Mouse (Mus musculus) thymus, adult 2 months (tissue): ENCODE measurements around the gene Ppp4r1. TPM values are rescaled to one million over a fixed set of nuclear protein-coding genes. Genes with fewer than 3 reads are reported as not detected.

ENCODE experiments used
- DNase-seq: peaks from one replicate; pipeline ENCODE4 v3.0.0; 2021
- H3K27ac ChIP-seq: fragments of 200-500 bp; 2 replicates; pipeline ENCODE4 v1.5.1; 2012; ENCODE audit warnings: low read length, control low read depth; ENCODE audit not compliant: control insufficient read depth, insufficient read depth
- H3K27me3 ChIP-seq: fragments of 200-500 bp; 2 replicates; pipeline ENCODE4 v1.6.1; 2012; ENCODE audit warnings: mild to moderate bottlenecking, low read length, moderate library complexity, mixed read lengths; ENCODE audit not compliant: control insufficient read depth, insufficient read depth
- H3K36me3 ChIP-seq: fragments of 200-500 bp; 2 replicates; pipeline ENCODE4 v1.6.1; 2012; ENCODE audit warnings: mild to moderate bottlenecking, low read length, moderate library complexity; ENCODE audit not compliant: control insufficient read depth, insufficient read depth
- H3K4me1 ChIP-seq: fragments of 200-500 bp; replicated peaks from 2 replicates; pipeline ENCODE4 v1.6.1; 2012; ENCODE audit warnings: low read length; ENCODE audit not compliant: control insufficient read depth, insufficient read depth
- H3K4me3 ChIP-seq: fragments of 200-500 bp; 2 replicates; pipeline ENCODE4 v1.5.1; 2012; ENCODE audit warnings: mild to moderate bottlenecking, low read length, control low read depth, moderate library complexity; ENCODE audit not compliant: control insufficient read depth, insufficient read depth
- CTCF ChIP-seq: fragments of 200-500 bp; IDR thresholded peaks from 2 replicates; pipeline ENCODE4 v1.5.1; 2012; ENCODE audit warnings: mild to moderate bottlenecking, control low read depth, low read length, moderate library complexity, borderline replicate concordance; ENCODE audit not compliant: control insufficient read depth, poor library complexity, insufficient read depth; ENCODE audit errors: extremely low read depth
- POLR2A ChIP-seq: fragments of 200-500 bp; IDR thresholded peaks from 2 replicates; pipeline ENCODE4 v1.6.1; 2012; ENCODE audit warnings: mild to moderate bottlenecking, low read length, control low read depth, moderate library complexity; ENCODE audit not compliant: control insufficient read depth, poor library complexity, insufficient read depth; ENCODE audit errors: extremely low read depth
- WGBS: fragments of 180-500 bp; shearing (Covaris S2); methylation state at CpG from one replicate; pipeline ENCODE4 v1.1.7; 2018; 5-methylcytosine and 5-hydroxymethylcytosine counted together
- polyA plus RNA-seq: library from polyadenylated mRNA; depleted of rRNA; stranded (reverse); fragments of >200 nt; gene quantifications from 2 replicates; pipeline ENCODE4 v1.2.3, GENCODE M21; 2012

Ppp4r1 gene
- polyA plus RNA-seq, 1 experiment, result 40.1 TPM

- 96% methylated on average over 12 of the region's 12 CpGs for WGBS
- DNase-seq, result no peak
- TF ChIP-seq CTCF (no peak), POLR2A (no peak)
- Histone ChIP-seq H3K27ac (no peak overlapping the region), H3K36me3 (peaks cover 14% of the 10 kb centered on the region), H3K4me3 (no peak overlapping the region), H3K27me3 (no peaks in the 10 kb centered on the region), H3K4me1 (no peaks in the 10 kb centered on the region)
Observed at GRCm38 (mm10) chr17:65863830-65864229, 81.5 kb downstream of the Ppp4r1 start.

GRCm38 (mm10) chr17:65864742-65865141 is 82.4 kb downstream of the Ppp4r1 start:
- TF ChIP-seq POLR2A (no peak), CTCF (no peak)
- Histone ChIP-seq H3K4me1 (no peaks in the 10 kb centered on the region), H3K36me3 (peaks cover 8% of the 10 kb centered on the region), H3K4me3 (no peak overlapping the region), H3K27ac (no peak overlapping the region), H3K27me3 (no peaks in the 10 kb centered on the region)
- 48% methylated on average over 4 of the region's 4 CpGs for WGBS
- peak; percentile 34 for DNase-seq

- H3K36me3 ChIP-seq, result peaks cover 8% of the 10 kb centered on the region
- H3K27ac ChIP-seq, result no peak overlapping the region
- H3K4me1 ChIP-seq, result no peaks in the 10 kb centered on the region
- TF ChIP-seq POLR2A, result no peak
- TF ChIP-seq CTCF, result no peak
- no peak for DNase-seq
- no peaks in the 10 kb centered on the region for H3K27me3 ChIP-seq
- no peak overlapping the region for H3K4me3 ChIP-seq
Observed at GRCm38 (mm10) chr17:65865265-65865664, 82.9 kb downstream of the Ppp4r1 start.

- no peaks in the 10 kb centered on the region for H3K27me3 ChIP-seq
- H3K4me1 ChIP-seq, result no peaks in the 10 kb centered on the region
- no peak for TF ChIP-seq CTCF
- TF ChIP-seq POLR2A, result no peak
- H3K27ac ChIP-seq, result no peak overlapping the region
- WGBS, result 97% methylated on average over 3 of the region's 3 CpGs
- no peak overlapping the region for H3K4me3 ChIP-seq
- DNase-seq, result no peak
- peaks cover 5% of the 10 kb centered on the region for H3K36me3 ChIP-seq
Observed at GRCm38 (mm10) chr17:65866201-65866600, 83.8 kb downstream of the Ppp4r1 start.

GRCm38 (mm10) chr17:65867996-65868395 is 85.6 kb downstream of the Ppp4r1 start:
- Histone ChIP-seq H3K4me3 (no peak overlapping the region), H3K27me3 (no peaks in the 10 kb centered on the region), H3K27ac (no peak overlapping the region), H3K4me1 (peaks cover 14% of the 10 kb centered on the region), H3K36me3 (no peaks in the 10 kb centered on the region; the same call in 1 of the 2 replicates)
- WGBS, result 97% methylated on average over 5 of the region's 5 CpGs
- TF ChIP-seq CTCF (no peak), POLR2A (no peak)
- DNase-seq, result no peak

- no peak for DNase-seq
- TF ChIP-seq POLR2A (no peak), CTCF (no peak)
- no peaks in the 10 kb centered on the region for H3K27me3 ChIP-seq
- H3K27ac ChIP-seq, result no peak overlapping the region
- no peaks in the 10 kb centered on the region; the same call in 1 of the 2 replicates for H3K36me3 ChIP-seq
- WGBS, result 90% methylated on average over 10 of the region's 10 CpGs
- peaks cover 24% of the 10 kb centered on the region for H3K4me1 ChIP-seq
- H3K4me3 ChIP-seq, result no peak overlapping the region
Observed at GRCm38 (mm10) chr17:65869720-65870119, 87.3 kb downstream of the Ppp4r1 start.

- Histone ChIP-seq H3K36me3 (no peaks in the 10 kb centered on the region; the same call in 1 of the 2 replicates), H3K4me3 (no peak overlapping the region), H3K27ac (no peak overlapping the region), H3K4me1 (peaks cover 25% of the 10 kb centered on the region), H3K27me3 (no peaks in the 10 kb centered on the region)
- 35% methylated on average over 4 of the region's 4 CpGs for WGBS
- peak; percentile 85 for DNase-seq
- TF ChIP-seq CTCF (peak; percentile 30; the same call in 1 of the 2 replicates), POLR2A (no peak)
Observed at GRCm38 (mm10) chr17:65870146-65870545, 87.8 kb downstream of the Ppp4r1 start.
